Mouse (Mus musculus) R1 (cell line): ENCODE data around the gene Frrs1l.

Source experiments
- DNase-seq: peaks from one replicate; pipeline ENCODE4 v3.0.0-alpha.2; 2018; ENCODE audit warnings: low read depth, low spot score

Gene Frrs1l

GRCm38 (mm10) chr4:56965586-56966179 lies 24.5 kb downstream of the Frrs1l start:
- no peak for DNase-seq

GRCm38 (mm10) chr4:56963687-56964086 lies 26.5 kb downstream of the Frrs1l start:
- peak; percentile 39 for DNase-seq

- DNase-seq = no peak
Observed at GRCm38 (mm10) chr4:56961320-56961925, 28.8 kb downstream of the Frrs1l start.

DNA sequence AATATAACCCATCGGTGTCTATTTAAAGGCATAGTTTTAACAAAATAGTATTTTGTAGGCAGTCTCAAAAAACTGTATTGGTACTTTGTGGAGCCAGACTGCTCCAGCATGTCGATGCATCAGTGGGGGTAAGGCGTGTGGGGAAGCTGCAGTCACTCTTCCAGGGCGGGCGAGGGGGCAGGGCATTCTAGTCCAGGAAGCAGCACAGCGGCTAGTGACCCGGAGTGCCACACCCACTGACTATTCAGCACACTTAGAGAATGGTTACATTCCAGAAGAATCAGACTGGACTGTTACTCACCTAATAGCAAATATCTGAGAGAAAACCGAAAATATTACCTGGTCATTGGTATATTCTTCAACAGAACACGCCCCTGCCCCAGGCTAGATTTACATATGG lies 32.7 kb downstream of the Frrs1l start:
- peak; percentile 82 for DNase-seq

GRCm38 (mm10) chr4:56953235-56953634 lies 37.0 kb downstream of the Frrs1l start:
- DNase-seq = peak; percentile 73

DNA sequence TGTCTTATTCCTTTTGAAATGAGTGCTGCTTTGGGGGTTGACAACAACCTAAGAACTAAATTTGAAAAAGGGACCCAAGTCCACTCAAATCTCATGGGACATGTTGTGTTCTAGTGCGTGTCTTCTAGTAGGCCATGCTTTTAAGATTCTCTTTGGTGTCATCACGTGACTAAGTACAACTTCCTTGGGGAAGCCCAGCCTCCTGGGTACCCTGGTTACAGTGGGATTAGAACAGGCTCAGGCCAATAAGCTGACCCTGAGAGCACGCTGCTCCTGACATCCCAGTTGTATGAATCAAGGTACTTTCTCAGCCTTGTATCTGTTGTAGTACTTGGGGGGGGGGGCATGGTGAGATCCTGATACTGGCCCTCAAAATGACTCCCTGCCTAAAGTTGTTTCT lies 38.5 kb downstream of the Frrs1l start:
- DNase-seq = peak; percentile 60

DNA sequence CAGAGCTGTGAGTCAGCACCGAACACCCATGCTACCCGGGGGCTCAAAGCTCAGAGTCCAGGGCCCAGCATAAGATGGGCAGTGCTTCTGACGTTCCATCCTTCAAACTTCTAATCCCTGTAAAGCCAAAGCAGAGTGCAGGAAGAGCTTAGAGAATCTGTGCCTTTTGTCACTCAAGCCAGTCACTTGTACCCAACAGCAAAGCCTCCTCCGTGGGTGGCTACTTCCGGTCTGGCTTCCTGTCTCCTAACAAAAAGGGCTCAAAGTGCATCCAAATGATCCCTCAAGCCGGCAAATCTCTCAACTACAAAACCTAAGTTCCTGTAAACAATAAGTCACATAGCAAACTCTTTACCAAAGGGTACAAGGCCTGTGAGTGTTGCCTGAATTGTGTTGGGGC lies 40.7 kb downstream of the Frrs1l start:
- DNase-seq = peak; percentile 74

DNA sequence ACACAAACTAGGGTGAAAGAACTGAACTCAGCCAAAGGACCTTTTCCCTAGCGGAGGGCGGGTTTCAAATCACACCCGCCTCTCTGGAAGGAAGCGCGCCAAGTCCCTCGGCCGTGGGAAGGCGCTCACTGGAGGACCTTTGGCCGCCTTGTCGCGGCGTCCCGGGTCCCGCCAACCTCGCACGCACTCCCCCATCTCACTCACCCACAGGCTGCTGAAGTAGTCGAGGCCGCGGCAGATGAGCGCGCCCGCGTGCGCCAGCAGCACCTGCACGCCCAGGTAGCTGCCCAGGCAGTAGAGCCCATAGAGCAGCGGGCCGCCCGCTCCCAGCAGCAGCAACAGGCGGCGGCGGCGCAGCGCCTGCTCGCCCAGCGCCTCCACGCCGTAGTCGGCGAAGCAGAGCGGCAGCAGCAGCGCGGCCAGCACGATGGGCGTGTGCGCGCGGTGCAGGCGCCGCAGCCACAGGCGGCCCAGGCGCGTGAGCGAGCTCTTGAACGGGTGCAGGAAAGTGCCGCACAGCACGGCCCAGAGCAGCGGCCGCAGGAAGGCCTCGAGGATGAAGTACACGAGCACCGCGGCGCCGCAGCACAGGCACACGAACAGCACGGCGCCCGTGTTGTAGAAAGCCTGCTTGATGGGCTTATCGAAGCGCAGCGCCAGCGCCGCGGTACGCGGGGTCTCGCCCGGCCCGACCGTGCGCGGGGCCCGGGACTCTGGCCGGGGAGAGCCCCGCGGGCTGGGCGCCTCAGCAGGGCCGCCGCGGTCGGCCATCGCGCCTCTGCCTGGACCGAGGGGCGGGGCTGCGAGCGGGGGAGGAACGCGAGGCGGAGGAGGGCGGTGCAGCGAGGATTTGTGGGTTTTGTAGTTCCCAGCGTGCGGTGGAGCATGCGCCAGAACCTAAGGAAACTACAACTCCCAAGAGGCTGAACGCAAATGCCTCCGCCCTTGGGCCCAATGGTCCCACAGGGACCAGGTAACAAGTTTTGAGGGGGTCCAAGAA lies 43.2 kb downstream of the Frrs1l start, which contains the start of gene Tmem245:
Gene Tmem245, minus strand, starts transcription at position 797 of the 1,000 bp plus-strand sequence.
- DNase-seq = peak; percentile 99

GRCm38 (mm10) chr4:56946180-56946579 lies 44.0 kb downstream of the Frrs1l start:
- peak; percentile 78 for DNase-seq

DNA sequence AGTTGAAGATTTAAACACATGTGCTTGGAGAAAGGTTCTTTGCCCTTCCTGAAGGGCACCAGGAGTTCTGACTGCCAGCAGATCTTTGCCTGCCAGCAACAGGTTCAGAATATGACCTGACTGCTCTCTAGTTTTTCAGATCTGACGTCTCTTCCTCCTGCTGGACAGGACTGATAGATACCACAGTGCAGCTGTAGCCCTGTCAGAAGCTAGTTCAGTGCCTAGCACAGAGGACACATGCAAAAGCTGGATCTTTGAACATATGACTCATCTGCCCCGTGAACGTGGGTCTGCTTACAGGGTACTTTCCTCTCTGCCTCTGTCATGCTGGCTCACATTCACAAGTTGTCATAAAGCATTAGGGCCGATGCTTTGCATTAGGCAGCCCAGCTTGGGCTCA lies 45.9 kb downstream of the Frrs1l start:
- no peak for DNase-seq

DNA sequence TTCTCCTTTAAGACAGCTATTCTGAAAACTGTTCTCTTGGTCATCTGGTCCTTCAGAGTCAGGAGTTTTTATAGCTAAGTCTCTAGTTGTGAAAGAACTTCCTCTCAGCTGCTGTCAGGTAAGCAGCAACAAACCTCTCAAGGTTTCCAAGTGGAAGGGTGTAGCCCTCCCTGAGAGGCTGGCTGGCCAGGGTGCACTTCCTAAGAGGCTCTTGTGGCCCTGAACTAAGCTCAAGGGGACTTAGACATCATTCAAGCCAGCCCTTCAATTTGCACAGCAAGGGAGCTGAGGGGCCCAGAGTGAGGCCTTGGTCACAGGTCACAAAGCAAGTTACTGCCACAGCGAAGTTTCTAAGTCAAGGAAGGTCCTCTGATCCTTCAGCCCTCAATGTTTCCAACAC lies 46.9 kb downstream of the Frrs1l start:
- peak; percentile 9 for DNase-seq

DNA sequence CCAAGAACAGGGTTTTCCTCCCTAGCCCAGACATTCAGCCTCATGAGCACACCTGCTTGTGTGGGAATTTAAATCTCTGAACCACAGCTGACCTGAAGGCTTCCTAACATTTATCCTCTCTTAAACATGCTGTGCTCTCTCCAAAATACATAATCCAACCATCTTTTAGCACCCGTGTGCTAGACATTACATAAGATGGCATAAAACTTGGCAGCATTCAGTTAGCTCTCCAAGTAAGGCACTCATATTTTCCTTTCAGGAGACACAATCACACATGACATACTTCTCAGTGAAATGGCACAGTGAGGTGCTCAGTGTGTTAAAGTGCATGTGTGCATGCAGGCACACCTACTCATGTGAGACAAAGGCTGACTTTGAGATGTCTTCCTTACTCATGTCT lies 47.6 kb downstream of the Frrs1l start:
- no peak for DNase-seq

GRCm38 (mm10) chr4:56941481-56941880 lies 48.7 kb downstream of the Frrs1l start:
- no peak for DNase-seq

DNA sequence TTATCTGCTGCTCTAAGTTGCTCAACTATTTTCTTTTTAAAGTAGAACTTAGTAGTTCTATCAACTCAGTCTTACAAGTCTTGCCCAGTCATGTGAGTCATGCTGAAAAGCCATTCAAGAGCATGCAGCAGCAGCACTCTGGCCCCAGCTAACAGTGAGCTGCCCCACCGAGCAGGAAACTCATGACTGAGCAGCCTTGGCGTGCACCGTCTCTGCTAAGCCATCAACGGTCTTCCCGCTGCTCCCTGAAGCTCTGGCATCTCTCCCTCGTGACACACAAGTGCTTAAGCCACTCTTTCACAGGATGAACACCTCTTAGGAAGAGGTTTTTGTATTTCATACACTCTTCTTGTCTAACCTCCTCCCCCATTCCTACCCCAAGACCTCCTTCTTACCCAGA lies 53.1 kb downstream of the Frrs1l start:
- no peak for DNase-seq

GRCm38 (mm10) chr4:56935327-56935726 lies 54.9 kb downstream of the Frrs1l start:
- no peak for DNase-seq

- DNase-seq = no peak
Observed at GRCm38 (mm10) chr4:56933154-56933553, 57.0 kb downstream of the Frrs1l start.

- DNase-seq = peak; percentile 98
Observed at GRCm38 (mm10) chr4:56932096-56932495, 58.1 kb downstream of the Frrs1l start.

- no peak for DNase-seq
Observed at GRCm38 (mm10) chr4:56930312-56930711, 59.9 kb downstream of the Frrs1l start.

GRCm38 (mm10) chr4:56926971-56927370 lies 63.2 kb downstream of the Frrs1l start:
- no peak for DNase-seq

DNA sequence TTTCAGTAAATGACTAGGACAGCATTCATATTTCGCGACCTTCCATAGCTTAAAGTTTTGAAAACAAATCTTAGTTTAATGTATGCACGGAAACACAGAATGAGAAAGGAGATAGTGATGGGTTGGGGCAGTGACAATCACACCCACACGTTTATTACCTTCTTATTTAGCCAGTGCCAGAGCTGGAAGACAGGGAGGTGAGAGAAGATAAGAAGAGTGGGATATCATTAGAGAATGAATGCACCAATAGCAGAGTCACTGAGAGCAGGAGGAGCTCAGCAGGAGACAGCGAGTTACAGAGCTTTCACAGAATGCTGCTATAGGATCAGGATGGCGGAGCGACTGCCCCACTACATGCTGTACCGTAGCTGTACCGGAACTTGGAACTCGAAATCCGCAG lies 68.0 kb downstream of the Frrs1l start:
- DNase-seq = no peak

DNA sequence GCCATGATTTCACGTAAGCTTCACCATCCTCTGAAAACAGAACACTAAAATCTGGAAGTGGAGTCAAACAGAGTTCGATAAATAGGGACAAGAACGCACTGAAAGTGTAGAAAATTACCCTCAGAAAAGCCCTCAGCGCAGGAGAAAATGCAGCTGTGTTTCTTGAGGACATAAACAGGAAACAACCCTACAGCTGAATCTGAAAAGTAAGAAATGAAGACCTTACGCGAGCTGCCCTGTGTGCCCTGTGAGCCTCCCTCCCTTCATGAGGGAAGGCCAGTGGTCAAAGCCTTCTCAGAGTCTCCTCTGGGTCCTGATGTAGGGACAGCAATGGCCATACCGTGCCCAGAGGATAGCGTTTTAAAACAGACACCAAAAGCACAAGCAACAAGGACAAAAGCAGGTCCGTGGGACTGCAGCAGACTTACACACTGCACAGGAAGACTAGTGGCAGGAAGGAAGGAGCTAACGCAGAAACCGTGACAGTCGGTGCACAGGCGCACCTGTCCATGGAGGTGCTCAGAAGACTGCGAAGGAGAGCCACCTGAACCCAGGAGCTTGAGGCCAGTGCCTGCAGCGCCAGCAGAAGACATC lies 74.4 kb downstream of the Frrs1l start:
- DNase-seq = no peak

GRCm38 (mm10) chr4:56914761-56915160 lies 75.4 kb downstream of the Frrs1l start:
- DNase-seq = no peak
